Mouse (Mus musculus) heart, postnatal 14 days (tissue): ENCODE measurements around the gene Alyref2. TPM values are rescaled to one million over a fixed set of nuclear protein-coding genes. Genes with fewer than 3 reads are reported as not detected.
A peak's percentile ranks its signal among the peaks of the same experiment; 100 is the strongest.

Experiments
- DNase-seq, 2 experiments: peaks; one replicate each; pipeline ENCODE4 v3.0.0; 2021 to 2022
- intact Hi-C: fragments of 180-260 bp; cut with DNase I; formaldehyde crosslinking; loops from one replicate; pipeline ENCODE4 v1.15.1; 2025
- total RNA-seq, 2 experiments: library from RNA; stranded (reverse); gene quantifications; 2 replicates each; pipeline ENCODE4 v1.2.3; 2021

Alyref2 gene
- total RNA-seq, 2 experiments from 2014 or later: 2.8 to 3.2 TPM

DNA sequence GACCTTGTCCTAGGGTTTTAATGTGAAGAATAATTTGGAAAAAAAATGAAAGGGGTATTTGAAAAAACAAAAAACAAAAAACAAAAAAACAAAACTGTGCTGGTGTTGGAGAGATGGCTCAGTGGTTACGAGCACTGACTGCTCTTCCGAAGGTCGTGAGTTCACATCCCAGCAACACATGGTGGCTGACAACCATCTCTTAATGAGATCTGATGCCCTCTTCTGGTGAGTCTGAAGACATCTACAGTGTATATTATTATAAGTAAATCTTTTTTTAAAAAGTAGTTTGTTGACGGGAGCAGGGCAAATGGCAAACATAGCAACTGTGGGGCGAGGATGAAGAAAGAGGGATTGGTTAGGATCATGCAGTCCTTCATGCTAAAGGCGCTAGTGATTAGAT is 7.9 kb upstream of the Alyref2 start:
- DNase-seq: no peak
- intact Hi-C loops: no loop called here

DNA sequence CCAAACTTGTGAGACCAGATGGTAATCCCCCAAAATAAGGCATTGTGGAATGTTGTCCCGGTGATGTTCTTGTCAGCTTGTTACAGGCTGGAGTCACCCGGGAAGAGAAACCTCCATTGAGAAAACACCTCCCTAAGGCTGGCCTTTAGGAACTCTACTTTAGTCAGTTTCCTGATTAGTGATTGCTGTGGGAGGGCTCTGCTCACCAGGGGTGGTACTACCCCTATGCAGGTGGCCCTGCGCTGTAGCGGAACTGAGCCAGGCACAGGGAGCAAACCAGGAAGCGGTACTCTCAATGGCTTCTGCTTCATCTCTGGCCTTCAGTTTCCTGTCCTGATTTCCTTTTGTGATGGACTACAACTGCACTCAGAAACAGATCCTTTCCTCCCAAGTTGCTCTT is 3.4 kb upstream of the Alyref2 start:
- DNase-seq: no peak
- intact Hi-C loops: loop anchor here (10.0 kb wide), 1 partner anchor 395 kb away; no protein-coding TSS in a partner anchor

DNA sequence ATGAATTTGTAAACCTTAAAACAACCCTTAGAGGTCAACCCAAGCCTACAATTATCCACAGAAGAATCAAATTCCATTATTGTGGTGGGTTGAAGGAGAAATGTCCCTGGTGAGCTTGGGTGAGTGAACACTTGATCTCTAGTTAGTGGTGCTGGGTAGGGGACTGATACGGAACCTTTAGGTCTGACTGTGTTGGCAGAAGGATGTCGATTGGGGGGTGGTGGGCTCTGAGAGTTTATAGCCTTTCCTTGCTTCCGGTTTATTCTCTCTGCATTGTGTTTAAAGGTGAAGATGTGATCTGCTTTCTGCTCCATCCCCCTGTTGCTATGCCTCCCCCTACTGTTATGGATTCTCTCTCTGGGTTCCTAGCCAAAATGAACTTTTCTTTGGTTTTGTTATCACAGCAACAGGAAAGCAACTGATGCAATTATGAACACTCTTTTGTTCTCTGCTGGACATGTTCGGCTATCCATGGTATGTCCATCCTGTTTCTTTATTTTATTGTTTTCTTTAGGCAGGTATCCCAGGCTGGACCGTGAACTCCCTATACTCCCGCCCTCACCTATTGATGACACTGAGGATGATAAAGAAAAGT is 2.2 kb upstream of the Alyref2 start:
- DNase-seq: no peak
- intact Hi-C loops: loop anchor here (10.0 kb wide), 1 partner anchor 396 kb away; no protein-coding TSS in a partner anchor

DNA sequence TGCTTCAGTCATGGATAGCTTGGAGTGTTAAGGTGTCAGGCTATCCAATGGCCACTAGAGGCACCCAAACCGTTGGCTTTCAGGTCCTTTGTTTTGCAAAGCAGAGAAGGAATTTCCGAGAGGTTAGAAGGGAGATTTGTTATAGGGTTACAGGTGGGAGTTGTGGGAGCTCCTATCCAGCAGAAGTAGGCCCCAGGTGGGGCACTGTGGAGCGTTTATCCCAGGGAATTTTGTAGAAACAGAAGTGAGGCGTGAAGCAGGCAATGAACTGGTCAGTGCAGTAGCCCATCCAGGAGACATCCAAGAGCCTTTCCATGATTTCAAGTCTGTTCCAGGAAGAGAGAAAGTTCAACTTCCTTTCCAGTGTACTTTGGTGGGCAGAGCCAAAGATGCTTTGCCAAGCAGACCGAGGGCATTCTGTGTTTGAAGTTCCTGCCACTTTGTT is 1.6 kb upstream of the Alyref2 start:
- DNase-seq: peak; percentile 4 to 40
- intact Hi-C loops: loop anchor here (2.0 to 10.0 kb wide), 2 partner anchors 63 to 397 kb away; no protein-coding TSS in a partner anchor

DNA sequence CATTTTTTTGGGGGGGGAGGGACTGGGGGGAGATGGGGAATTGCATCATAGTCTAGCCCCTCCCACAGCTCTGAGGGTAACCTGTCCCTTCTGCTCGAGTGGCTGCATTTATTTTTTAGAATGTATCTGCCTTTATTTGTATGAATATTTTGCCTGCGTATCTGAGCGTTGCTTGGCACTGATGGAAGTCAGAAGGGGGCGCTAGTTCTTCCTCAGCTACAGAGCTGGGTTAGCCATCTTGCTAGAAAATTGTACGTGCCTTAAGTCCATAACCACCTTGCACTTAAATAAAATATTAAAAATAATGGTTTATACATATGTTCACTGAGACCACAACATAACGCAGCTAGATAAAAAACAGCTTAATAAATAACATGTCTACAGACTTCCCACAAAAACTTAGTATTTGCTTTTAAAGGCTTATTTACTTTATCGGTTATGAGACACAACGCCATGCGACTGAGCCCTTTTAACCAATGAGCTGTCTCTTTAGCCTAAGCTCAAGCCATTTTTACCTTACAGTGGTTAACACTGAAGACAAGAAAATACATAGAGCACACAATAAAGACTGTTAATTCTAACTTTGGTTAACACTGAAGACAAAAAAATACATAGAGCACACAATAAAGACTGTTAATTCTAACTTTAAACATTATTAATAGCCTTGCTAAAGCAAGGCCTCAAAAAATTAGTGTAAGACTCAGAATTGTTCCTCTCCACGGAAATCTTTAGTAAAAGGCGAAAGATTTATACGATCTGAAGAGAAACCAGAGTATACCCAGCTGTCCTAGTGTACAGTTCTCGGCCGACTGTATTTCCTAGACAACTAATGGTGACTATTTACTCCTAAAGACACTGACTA is 659 bp upstream of the Alyref2 start:
- intact Hi-C loops: loop anchor here (1.0 to 10.0 kb wide), 3 partner anchors 64 to 398 kb away; no protein-coding TSS in a partner anchor
- DNase-seq: peak; percentile 36 to 68

DNA sequence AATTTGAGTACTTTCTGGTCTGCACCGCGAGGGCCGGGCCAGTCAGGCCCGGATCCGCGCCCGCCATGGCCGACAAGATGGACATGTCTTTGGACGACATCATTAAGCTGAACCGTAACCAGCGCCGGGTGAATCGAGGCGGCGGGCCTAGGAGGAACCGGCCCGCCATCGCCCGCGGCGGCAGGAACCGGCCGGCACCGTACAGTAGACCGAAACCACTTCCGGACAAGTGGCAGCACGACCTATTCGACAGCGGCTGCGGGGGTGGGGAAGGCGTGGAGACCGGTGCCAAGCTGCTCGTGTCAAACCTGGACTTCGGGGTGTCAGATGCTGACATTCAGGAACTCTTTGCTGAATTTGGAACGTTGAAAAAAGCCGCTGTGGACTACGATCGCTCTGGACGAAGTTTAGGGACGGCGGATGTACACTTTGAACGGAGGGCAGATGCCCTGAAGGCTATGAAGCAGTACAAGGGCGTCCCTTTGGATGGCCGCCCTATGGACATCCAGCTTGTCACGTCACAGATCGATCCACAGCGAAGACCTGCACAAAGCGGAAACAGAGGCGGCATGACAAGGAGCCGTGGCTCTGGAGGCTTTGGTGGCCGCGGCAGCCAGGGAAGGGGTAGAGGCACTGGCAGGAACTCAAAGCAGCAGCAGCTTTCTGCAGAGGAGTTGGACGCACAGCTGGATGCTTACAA is 464 bp downstream of the Alyref2 start:
- intact Hi-C loops: loop anchor here (1.0 to 10.0 kb wide), 3 partner anchors 64 to 399 kb away; no protein-coding TSS in a partner anchor
- peak; percentile 58 to 68 for DNase-seq

DNA sequence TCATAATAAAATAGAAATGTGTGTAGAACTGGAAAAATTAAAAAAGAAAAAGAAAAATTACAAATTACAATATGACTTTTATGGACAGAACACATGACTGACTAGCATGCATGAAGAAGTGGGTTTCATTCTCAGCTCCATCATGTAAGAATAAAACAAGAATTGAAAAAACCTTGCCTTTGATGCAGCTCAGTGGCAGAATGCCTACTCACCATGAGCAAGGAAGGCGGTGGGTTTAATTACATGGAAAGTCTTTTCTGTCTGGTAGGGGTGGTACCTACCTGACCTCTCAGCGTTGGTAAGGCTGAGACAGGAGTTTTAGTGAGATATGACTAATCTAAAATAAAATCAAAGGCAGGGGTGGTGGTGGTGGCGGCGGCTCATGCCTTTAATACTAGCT is 1.3 kb downstream of the Alyref2 start:
- DNase-seq: no peak
- intact Hi-C loops: loop anchor here (10.0 kb wide), 1 partner anchor 400 kb away; no protein-coding TSS in a partner anchor

DNA sequence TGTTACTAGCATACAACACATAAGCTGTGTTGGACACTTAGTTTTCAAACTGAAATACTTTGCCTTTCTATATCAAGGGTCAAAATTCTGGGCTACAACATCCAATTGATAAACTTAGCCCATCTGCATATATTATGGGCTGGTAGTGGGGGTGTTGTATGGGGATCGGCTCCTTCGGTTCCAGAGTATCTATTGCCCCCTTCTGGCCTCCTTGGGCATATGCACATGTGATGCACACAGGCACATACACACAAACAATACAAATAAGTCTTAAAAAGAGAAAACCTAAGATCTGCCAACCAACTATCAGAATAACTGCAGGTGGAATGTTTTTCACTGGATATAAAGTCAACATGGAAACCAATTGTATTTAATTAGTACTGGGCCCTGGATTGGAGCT is 10.0 kb downstream of the Alyref2 start:
- intact Hi-C loops: no loop called here

DNA sequence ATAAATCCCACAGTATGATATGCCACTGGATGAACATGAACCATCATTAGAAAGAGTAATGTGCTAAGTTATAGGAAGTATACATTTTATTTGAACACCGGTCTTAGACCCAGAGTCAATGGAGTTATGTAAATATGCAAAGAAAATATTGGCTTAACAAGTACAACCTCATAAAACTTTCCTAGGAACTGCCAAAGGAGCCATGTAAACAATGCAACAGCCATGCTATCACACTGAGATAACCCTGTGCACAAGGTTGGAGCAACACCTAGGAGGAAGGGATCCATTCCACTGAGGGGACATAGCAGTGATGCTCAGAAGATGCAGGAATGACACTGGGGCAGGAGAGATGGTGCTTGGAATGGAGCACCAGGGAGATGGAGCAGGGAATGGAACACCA is 10.5 kb downstream of the Alyref2 start:
- intact Hi-C loops: no loop called here
- no peak for DNase-seq

More for the DNA sequence above, 10.0 kb downstream of the Alyref2 start:
- no peak for DNase-seq

DNA sequence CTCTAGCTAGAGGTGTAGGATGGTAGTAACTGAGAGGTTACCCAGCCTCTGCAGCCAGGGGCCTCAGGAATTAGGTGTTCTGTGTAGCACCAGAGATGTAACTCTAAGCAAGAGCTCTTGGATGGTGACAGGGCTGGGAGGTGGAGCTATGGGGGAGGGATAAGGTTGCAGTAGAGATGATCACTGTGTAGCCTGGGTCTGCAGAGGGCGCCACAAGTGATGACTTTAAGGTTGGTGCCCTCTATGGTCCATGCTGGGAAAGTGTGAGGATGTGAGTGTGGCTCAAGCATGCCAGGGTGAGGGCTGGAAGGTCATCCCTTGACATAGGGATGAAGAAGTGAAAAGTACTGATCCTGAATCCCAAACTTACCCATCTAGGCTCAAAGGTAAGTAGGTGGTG is 11.8 kb downstream of the Alyref2 start:
- intact Hi-C loops: no loop called here
- DNase-seq: no peak

DNA sequence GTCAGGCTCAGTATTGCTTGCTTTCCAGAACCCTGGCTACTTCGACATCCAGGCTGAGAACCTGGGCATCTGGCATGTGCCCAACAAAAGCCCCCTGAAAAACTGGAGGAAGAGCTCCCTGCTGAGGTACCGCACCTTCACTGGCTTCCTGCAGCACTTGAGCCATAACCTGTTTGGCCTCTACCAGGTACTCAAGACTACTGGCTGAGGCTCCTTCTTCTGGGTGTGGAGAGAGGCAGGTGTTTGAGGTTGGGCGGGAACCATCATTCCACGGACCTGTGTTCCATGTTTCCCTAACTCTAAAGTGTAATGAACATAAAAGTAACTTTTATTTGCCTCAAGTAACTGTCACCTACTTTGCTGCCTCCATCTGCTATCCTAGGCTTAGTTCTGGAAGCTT is 12.3 kb downstream of the Alyref2 start:
- intact Hi-C loops: no loop called here
- DNase-seq: no peak

DNA sequence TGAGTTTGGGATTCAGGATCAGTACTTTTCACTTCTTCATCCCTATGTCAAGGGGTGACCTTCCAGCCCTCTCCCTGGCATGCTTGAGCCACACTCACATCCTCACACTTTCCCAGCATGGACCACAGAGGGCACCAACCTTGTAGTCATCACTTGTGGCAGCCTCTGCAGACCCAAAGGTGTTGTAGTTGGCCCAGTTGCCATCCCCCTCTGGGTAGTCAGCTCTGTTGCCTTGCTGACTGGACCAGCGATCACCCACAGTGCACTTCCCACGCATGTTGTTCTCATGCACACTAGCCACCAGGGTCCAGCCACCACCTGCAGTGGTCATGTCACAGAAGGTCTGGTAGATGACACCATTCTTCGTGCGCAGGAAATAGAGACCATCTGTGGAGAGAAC is 28.1 kb downstream of the Alyref2 start:
- intact Hi-C loops: no loop called here
- no peak for DNase-seq

DNA sequence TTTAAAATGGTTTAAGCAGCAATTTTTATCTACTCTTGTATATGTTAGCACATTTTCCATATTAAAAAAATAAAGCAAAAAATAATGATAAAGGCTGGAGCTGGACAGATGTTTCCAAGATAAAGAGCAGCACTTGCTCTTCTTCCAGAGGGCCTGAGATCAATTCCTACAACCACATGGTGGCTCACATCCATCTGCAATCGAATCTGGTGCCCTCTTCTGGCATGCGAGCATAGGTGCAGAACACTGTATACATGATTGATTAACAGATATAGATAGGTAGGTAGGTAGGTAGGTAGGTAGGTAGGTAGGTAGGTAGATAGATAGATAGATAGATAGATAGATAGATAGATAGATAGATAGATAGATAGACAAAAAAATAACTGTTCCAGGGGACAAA is 29.6 kb downstream of the Alyref2 start:
- DNase-seq: no peak
- intact Hi-C loops: no loop called here

DNA sequence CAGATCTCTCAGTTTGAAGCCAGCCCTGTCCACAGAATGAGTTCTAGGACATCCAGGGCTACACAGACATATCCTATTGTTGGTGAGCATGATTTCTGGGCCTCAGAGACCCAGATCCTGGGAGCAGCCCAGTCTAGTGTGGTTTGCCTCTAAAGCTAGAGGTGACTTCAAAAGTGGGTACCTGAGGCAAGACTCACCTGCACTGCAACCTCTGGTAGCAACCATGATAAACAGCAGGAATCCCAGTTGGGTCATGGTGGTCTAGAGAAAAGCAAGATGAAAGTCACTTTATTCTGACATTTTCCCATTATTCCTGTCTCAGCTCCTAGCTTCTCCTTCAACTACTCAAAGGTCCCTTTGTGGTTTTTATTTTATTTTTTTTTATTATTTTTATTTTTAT is 31.3 kb downstream of the Alyref2 start:
- intact Hi-C loops: no loop called here
- DNase-seq: no peak

DNA sequence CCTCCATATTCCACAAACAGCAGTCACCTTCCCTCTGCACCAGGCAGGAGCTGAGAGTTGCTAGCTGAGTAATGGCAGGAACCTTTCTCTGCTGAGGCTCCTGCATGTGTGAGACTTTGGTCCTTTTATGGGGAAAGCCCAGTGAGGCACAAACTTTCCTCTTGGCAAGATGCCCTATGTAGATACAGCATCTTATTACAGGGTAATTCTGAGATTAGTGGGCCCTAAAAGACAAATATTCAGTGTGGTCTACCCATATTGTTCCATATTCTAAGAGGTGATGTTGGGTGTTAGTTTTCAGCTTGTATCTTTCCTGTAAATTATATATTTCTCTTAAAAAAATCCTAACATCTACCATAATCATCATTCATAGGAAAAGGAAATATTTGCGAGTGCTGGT is 31.9 kb downstream of the Alyref2 start, which contains the start of gene Itln1:
TSS of gene Itln1 (minus strand) at position 101 of the 400 bp plus-strand sequence.
- DNase-seq: no peak
- intact Hi-C loops: no loop called here

DNA sequence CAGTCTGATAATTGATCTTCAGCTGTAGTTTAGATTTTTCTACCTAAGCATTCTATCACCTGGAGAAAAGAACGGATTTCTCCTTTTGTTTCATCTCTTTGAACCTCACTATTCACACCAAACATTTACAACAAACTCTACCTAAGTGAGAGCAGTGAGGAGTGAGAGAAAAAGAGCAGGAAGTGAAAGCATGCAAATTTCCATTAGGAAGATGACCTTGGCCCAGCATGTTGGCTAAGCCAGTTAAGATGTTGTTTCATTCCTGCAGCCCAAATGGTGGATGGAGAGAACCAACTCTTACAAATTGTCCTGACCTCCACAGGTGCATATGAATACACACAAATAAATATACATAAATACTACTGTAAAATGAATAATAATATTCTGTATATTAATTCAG is 37.4 kb downstream of the Alyref2 start:
- no peak for DNase-seq
- intact Hi-C loops: no loop called here

DNA sequence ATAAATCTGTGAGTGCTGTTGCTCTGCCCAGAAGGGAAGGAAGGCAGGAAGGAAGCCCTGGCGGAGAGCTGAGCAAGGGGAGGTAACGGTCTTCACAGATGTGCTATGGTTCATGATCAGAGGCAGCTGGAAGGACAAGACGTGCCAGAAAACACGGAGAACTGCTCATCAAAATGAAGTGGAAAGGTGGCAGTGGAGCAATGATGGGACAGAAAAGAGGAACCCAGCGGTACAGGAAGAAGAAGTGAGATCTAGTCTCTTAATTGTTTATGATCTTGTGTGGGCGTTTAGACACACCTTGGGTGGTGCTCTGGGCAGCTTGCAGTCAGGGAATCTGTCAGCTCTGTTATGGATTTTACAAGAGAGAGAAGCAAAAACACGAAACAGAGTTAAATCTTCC is 48.0 kb downstream of the Alyref2 start:
- intact Hi-C loops: no loop called here
- no peak for DNase-seq

DNA sequence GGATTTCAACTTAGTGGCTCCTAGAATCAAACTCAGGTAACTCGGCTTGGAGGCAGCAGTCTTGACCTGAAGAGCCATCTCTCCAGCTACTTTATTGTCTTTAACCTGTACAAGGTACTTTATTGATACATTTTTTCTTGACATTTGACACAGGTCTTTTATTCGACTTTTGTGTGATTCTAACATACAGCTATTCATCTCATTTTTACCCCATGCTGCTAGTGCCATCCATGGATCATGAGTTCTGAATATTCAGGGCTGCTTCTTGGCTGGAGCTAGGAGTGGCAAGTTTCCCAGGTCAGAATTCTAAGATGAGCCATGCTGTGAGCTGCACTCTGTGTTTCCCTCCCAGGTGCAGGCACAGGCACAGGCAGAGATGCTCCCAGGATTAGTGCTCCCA is 49.0 kb downstream of the Alyref2 start:
- intact Hi-C loops: no loop called here
- no peak for DNase-seq

DNA sequence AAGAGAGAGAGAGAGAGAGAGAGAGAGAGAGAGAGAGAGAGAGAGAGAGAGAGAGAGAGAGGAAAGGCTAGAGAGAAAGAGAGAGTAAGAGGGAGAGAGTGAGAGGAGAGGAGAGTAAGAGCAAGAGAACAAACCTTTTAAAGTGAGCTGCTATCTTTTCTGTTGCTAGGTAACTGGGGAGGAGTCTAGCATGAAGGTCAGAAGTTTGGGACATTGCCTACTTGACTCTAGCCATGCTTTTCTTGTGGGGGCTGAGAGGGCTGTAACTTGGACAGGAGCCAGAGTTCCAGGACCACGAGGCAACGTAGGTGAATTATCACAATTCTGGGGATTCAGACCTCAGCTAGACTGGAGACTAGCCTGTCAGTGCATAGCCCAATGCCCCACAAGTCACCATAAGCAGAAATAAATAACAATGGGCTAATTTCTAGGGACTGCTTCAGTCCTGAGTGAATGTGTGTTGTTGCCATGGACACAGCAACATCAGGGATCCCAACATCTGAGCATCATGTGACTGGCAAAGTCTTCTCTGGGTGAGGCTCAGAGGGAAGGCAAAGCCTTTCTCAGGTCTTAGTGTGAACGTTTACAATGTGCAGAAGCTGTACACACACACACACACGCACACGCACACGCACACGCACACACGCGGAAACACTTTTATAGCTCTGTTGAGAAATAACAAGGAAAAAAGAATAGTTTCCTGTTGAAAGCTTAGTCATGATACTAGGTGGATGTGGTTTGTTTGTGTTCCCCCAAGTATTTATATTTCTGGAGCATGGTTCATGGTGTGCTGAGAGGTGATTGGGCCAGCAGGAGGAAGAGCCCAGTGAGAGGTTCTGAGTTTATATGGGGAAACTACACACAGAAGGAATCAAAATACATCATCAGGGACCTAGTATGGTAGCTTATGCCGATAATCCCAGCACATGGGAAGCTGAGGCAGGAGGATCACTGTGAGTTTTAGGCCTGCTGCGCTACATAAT is 50.4 kb downstream of the Alyref2 start:
- no peak for DNase-seq
- intact Hi-C loops: no loop called here
